Mouse (Mus musculus) 416B (cell line): ENCODE results near the gene Prpf38a.

Source experiments
- DNase-seq: peaks from one replicate; pipeline ENCODE4 v3.0.0; 2011; ENCODE audit warnings: low read depth

The Prpf38a gene

GRCm38 (mm10) chr4:108578840-108579742, at the start of gene Prpf38a, which contains the start of gene Orc1:
Gene Prpf38a, minus strand, starts transcription at chr4:108579336.
Gene Orc1, plus strand, starts transcription at chr4:108579423.
- peak; percentile 99 for DNase-seq

- DNase-seq: no peak
Observed at GRCm38 (mm10) chr4:108627066-108627465, 47.9 kb upstream of the Prpf38a start.

- peak; percentile 48 for DNase-seq
Observed at GRCm38 (mm10) chr4:108621504-108621903, 42.4 kb upstream of the Prpf38a start.

GRCm38 (mm10) chr4:108620536-108620935, 41.4 kb upstream of the Prpf38a start:
- no peak for DNase-seq

GRCm38 (mm10) chr4:108619587-108620341, 40.6 kb upstream of the Prpf38a start, which contains the start of gene Cc2d1b:
Gene Cc2d1b, plus strand, starts transcription at chr4:108619940.
- peak; percentile 90 for DNase-seq

- peak; percentile 57 for DNase-seq
Observed at GRCm38 (mm10) chr4:108619165-108619564, 40.0 kb upstream of the Prpf38a start.

GRCm38 (mm10) chr4:108618586-108618985, 39.5 kb upstream of the Prpf38a start:
- no peak for DNase-seq

- DNase-seq: no peak
Observed at GRCm38 (mm10) chr4:108610935-108611334, 31.8 kb upstream of the Prpf38a start.

- DNase-seq: no peak
Observed at GRCm38 (mm10) chr4:108608651-108609050, 29.5 kb upstream of the Prpf38a start.

GRCm38 (mm10) chr4:108601870-108602269, 22.7 kb upstream of the Prpf38a start:
- DNase-seq: no peak

- peak; percentile 68 for DNase-seq
Observed at GRCm38 (mm10) chr4:108598306-108598705, 19.2 kb upstream of the Prpf38a start.

GRCm38 (mm10) chr4:108595785-108596184, 16.6 kb upstream of the Prpf38a start:
- DNase-seq: no peak

GRCm38 (mm10) chr4:108593376-108593775, 14.2 kb upstream of the Prpf38a start:
- DNase-seq: no peak

- DNase-seq: peak; percentile 17
Observed at GRCm38 (mm10) chr4:108579743-108580411, 741 bp upstream of the Prpf38a start.

- no peak for DNase-seq
Observed at GRCm38 (mm10) chr4:108572644-108573043, 6.5 kb downstream of the Prpf38a start.

GRCm38 (mm10) chr4:108565026-108565425, 14.1 kb downstream of the Prpf38a start:
- DNase-seq: peak; percentile 78

- DNase-seq: peak; percentile 44
Observed at GRCm38 (mm10) chr4:108539701-108540100, 39.4 kb downstream of the Prpf38a start.
